Mouse (Mus musculus) embryonic fibroblast, embryonic 13.5 days (primary cell): ENCODE results near the gene Serpina3g. TPM values are rescaled to one million over a fixed set of nuclear protein-coding genes. Genes with fewer than 3 reads are reported as not detected.
A peak's percentile ranks its signal among the peaks of the same experiment; 100 is the strongest.
"Not testable (repeated sequence)": the region's sequence is repeated elsewhere in the genome, so short reads cannot be mapped to it uniquely, and the experiment has no call there.

Experiments used
- H3K27ac ChIP-seq: 2 replicates; pipeline ENCODE4 v1.5.1; 2012; ENCODE audit warnings: low read length, control low read depth, inconsistent platforms; ENCODE audit not compliant: insufficient read depth
- H3K4me1 ChIP-seq: 2 replicates; pipeline ENCODE4 v1.6.1; 2011; ENCODE audit warnings: low read length; ENCODE audit not compliant: control insufficient read depth, insufficient read depth
- H3K4me3 ChIP-seq: 2 replicates; pipeline ENCODE4 v1.5.1; 2011; ENCODE audit warnings: mild to moderate bottlenecking, control low read depth, low read length; ENCODE audit not compliant: insufficient read depth
- CTCF ChIP-seq: IDR thresholded peaks from 2 replicates; pipeline ENCODE4 v1.5.1; 2011; ENCODE audit warnings: mild to moderate bottlenecking, control low read depth, low read length, moderate library complexity, borderline replicate concordance; ENCODE audit not compliant: insufficient read depth
- POLR2A ChIP-seq: IDR thresholded peaks from 2 replicates; pipeline ENCODE4 v1.6.1; 2011; ENCODE audit warnings: low read depth, mild to moderate bottlenecking, control low read depth, low read length, moderate library complexity
- polyA plus RNA-seq: library from polyadenylated mRNA; stranded (reverse); fragments of >200 nt; gene quantifications from 2 replicates; pipeline ENCODE4 v1.2.4, GENCODE M21; 2011; ENCODE audit warnings: low read depth; ENCODE audit not compliant: missing spikeins, insufficient read length

Serpina3g gene
- polyA plus RNA-seq, 1 experiment: 89.6 TPM

DNA sequence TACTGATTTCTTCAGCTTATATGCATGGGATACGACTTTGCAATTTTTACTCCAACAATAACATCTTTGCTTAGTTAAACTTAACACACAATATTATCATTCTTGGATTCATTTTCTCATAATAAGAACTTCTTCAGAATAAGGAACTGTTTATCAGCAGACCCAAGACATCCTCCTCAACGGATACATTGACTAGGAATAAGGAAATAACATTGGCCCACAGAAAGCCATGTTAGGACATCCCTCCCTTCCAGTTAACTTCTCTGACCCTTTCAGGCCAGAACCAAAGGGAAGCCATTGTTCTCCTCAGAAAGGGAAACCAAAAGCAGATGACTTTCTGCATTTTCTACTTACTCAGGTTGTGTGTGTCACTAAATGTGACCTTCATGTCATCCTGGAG lies 5.3 kb upstream of the Serpina3g start:
- TF ChIP-seq POLR2A (no peak), CTCF (no peak)
- Histone ChIP-seq H3K4me1 (peaks cover 8% of the 10 kb centered on the region), H3K27ac (no peak overlapping the region)

DNA sequence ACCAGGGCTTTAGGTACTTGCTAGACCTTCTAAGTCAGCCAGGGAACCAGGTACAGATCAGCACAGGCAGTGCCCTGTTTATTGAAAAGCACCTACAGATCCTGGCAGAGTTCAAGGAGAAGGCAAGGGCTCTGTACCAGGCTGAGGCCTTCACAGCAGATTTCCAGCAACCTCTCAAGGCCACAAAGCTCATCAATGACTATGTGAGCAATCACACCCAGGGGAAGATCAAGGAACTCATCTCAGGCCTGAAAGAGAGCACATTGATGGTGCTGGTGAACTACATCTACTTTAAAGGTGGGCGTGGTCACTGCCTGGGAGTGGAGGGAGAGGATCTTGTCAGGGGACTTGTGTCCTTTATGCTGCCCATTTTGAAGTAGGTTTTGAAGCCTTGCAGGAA lies 2.0 kb downstream of the Serpina3g start:
- H3K27ac ChIP-seq, H3K4me3 ChIP-seq: not testable (repeated sequence)
- H3K4me1 ChIP-seq: peaks cover 14% of the 10 kb centered on the region

More for the DNA sequence above, 5.3 kb upstream of the Serpina3g start:
- no peak overlapping the region for H3K4me3 ChIP-seq

DNA sequence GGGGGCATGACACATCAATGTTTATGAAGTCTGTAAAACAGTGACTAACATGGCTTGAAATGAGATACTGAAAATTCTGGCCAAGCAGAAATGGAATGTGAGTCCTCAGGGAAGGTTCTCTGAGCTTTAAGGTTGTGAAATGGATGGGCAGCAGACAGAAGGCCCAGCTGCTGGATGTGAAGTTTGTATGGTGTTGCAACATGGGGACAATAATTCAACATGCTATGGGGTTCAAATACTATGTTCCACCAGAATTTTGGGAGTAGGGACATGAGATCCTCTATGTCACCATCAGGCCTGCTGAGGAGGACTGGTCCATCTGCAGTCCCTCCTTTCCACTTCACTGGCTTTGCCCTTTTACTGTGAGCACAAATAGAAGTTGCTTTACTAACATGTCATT lies 7.3 kb downstream of the Serpina3g start:
- Histone ChIP-seq H3K4me1 (peaks cover 18% of the 10 kb centered on the region), H3K27ac (peak overlapping the region; percentile 12), H3K4me3 (no peak overlapping the region)
- TF ChIP-seq POLR2A: no peak
- no peak for TF ChIP-seq CTCF

DNA sequence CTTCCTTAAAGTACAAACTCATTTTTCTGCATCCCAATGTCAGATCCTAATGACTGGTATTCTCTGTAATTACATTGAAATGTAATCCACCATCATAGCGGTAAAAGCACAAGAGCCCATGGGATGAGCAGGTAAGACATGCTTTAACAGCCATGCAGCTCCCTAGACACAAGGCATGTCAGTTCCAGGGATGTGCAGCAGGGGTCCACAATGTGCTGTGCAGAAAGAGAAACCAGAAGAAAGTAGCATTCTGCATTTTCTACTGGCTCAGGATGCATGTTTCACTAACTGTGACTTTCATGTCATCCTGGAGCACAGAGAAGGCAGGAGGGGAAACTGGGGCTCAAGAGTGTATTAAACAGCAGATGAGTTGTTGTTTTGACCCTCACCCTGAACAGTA lies 9.0 kb downstream of the Serpina3g start:
- TF ChIP-seq POLR2A: no peak
- peak; percentile 57; the same call in 1 of the 2 replicates for TF ChIP-seq CTCF
- peaks cover 18% of the 10 kb centered on the region for H3K4me1 ChIP-seq
- no peak overlapping the region for H3K4me3 ChIP-seq
- peak overlapping the region; percentile 82 for H3K27ac ChIP-seq

DNA sequence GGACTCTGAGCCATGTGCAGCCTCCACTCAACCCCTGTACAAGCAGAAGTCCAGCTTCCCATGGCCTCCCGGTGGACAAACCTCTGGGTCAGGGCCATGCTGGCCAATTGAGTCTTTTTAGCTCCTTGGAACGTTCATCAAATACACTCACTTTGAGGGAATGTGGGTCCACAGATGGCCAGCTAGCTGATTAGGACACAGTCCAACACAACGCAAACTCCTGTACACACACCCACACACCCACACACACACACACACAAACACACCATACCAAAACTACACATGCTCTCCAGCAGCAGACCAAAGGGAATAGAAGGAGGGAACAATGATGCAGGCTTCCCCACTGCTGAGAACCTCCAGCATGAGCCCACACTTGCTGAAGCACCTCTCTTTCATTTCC lies 9.6 kb downstream of the Serpina3g start:
- Histone ChIP-seq H3K27ac (peak overlapping the region; percentile 82), H3K4me1 (peaks cover 18% of the 10 kb centered on the region), H3K4me3 (no peak overlapping the region)
- no peak for TF ChIP-seq CTCF
- TF ChIP-seq POLR2A: 0 out of 2 replicates have a peak, but pooled peaks have one; percentile 15

DNA sequence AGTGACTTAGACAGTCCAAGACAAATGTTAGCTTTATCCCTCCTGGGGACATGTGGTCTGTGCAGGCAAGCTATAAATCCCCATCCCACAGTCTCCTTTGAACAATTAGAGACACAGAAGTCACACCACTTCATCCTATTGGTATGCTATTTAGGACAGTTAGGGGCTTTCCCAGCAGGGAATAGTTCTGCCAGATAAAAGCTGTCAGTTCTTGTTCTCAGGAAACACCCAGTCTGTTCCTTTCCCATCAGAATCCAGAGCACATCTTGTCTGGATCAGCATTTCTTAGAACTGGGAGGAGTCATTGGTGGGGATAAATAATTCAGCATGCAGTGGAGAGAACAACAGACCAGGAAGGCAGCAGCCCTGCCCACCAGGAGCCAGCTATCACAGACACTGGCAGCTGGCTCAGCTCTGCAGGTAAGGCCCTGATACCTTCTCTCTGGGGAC lies 11.5 kb downstream of the Serpina3g start:
- TF ChIP-seq CTCF (no peak), POLR2A (peak; percentile 45; the same call in 1 of the 2 replicates)
- Histone ChIP-seq H3K4me3 (no peak overlapping the region), H3K4me1 (peaks cover 18% of the 10 kb centered on the region), H3K27ac (peak overlapping the region; percentile 78)

DNA sequence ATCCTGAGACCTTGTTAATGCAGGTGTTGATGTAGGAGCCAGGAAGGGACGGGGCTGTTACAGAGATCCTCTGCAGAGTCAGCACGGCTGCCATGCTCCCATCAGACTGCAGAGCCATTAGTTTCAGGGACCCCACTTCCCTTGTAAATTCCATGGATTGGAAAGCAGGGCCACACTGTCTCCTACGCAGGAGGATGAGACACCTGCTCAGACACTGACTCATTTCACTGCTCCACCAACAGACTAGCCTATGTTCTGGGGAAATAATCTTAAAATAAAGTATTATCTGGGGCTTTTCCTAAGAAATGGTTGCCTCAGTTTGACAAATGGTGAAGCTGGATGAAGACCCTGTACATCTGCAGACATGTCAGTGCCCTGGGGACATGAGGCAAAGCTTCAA lies 12.2 kb downstream of the Serpina3g start:
- peak overlapping the region; percentile 78; the same call in 1 of the 2 replicates for H3K27ac ChIP-seq
- no peak overlapping the region for H3K4me3 ChIP-seq
- peaks cover 14% of the 10 kb centered on the region for H3K4me1 ChIP-seq
- no peak for TF ChIP-seq CTCF
- no peak; the same call in 1 of the 2 replicates for TF ChIP-seq POLR2A

DNA sequence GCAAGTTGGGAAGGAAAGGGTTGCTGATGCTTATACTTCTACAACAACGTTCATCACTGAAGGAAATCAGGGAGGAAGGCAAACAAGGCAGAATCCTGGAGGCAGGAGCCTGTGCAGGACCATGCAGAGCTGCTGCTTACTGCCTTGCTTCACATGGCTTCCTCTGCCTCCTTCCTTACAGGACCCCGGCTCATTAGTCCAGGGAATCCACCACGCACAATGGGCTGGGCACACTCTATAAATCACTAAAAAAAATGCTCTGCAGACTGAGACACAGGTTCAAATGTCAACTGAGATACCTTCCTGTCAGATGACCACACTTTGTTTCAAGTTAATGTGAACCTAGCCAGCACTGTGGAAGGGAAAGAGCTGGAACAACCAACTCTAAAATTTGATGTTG lies 25.0 kb downstream of the Serpina3g start:
- Histone ChIP-seq H3K4me1 (0 out of 2 replicates have a peak, but pooled peaks cover 3% of the 10 kb centered on the region), H3K27ac (no peak overlapping the region), H3K4me3 (no peak overlapping the region)
- no peak for TF ChIP-seq CTCF
- no peak for TF ChIP-seq POLR2A

DNA sequence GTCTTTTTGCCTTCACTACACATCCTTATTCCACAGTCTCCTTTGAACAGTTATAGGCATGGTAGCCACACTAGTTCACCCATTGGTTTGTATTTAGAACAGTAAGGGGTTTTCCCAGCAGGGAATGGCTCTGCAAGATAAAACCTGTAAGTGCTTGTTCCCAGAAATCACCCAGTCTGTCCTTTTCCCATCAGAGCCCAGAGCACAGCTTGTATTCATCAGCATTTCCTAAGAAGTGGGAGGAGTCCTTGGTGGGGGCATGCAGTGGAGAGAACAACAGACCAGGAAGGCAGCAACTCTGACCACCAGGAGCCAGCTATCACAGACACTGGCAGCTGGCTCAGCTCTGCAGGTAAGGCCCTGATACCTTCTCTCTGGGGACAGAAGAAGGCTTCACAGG lies 26.8 kb downstream of the Serpina3g start, which contains the start of gene Serpina3i:
Gene Serpina3i (plus strand): TSS at position 260 of the 400 bp plus-strand sequence.
- H3K4me1 ChIP-seq: no peaks in the 10 kb centered on the region
- peak within 1 kb of the TSS; percentile 50; the same call in 1 of the 2 replicates for H3K27ac ChIP-seq
- TF ChIP-seq POLR2A: no peak
- no peak for TF ChIP-seq CTCF
- no peak within 1 kb of the TSS for H3K4me3 ChIP-seq

DNA sequence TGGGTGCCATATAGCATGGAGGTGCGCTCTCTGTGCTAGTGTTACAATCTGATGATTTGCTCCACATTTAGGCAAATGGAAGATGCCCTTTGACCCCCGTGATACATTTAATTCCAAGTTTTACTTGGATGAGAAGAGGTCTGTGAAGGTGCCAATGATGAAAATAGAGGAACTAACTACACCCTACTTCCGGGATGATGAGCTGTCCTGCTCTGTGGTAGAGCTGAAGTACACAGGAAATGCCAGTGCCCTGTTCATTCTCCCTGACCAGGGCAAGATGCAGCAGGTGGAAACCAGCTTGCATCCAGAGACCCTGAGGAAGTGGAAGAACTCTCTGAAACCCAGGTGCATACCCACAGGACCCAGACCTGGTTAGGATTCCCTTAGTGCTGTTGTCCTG lies 30.3 kb downstream of the Serpina3g start:
- no peak overlapping the region for H3K4me3 ChIP-seq
- H3K27ac ChIP-seq: no peak overlapping the region
- TF ChIP-seq CTCF: no peak
- TF ChIP-seq POLR2A: no peak
- peaks cover 4% of the 10 kb centered on the region for H3K4me1 ChIP-seq
